Mouse (Mus musculus) adrenal gland, adult 10 weeks (tissue): ENCODE data around the gene Prss3. TPM values are rescaled to one million over a fixed set of nuclear protein-coding genes. Genes with fewer than 3 reads are reported as not detected.

ENCODE experiments used
- polyA plus RNA-seq: library from polyadenylated mRNA; stranded (reverse); fragments of 350-450 nt; fragmentation: Illumina TruSeq; extraction: RNeasy Lipid Tissue Mini Kit (QIAGEN cat#74804); gene quantifications from one replicate; pipeline ENCODE4 v1.2.3, GENCODE M21; 2014; ENCODE audit warnings: low read depth, low replicate concordance

Gene Prss3
- polyA plus RNA-seq = not detected

DNA sequence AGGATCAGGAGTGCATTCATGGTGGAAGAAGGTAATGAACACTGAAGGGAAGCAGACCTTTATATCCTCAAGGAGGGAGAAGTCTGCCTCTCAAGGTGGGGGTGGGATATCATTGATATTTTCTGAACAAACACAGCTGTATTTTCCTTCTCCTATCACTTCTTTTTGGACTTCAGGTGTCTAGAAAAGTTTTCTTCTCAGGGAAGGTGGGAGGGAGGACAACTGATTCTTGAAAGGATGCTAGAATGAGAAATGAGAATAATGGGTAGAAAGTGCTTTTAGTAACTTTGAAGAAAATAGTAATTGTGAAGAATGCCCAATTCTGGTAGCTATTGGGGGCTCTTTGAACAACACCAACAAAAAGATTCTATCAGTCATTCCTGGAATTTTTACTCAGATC, at the start of gene Prss3:
Prss3 (minus strand) TSS at position 101 of the 400 bp plus-strand sequence.

GRCm38 (mm10) chr6:41392056-41392455, 14.6 kb upstream of the Prss3 start, which contains the start of gene Gm5771:
Gm5771 (plus strand) TSS chr6:41392356.

DNA sequence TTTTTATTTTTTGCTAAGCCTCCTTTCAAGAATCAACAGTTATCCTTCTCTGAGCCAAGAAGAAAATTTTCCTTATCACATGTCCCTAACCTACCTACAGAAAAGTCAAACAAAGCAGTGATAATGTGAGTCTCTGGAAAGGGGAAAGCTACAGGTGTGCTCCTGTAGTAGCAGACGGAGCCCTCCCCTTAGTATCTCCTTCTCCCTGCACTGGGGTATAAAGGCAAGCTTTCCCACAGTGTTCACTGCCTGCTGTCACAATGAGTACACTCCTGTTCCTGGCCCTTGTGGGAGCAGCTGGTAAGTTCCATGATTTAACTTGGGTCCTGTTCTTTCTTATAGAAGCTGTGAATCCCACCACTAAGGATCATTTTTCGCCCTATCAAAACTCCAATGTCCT, 23.5 kb downstream of the Prss3 start, which contains the start of gene Try10:
Try10 (plus strand) TSS at position 174 of the 400 bp plus-strand sequence.

Other genes starting within 250 kb of the Prss3 start
- gene Try4, start 75.4 kb downstream of the Prss3 start, polyA plus RNA-seq = not detected
- 0.87 TPM for gene Try5, start 60.8 kb downstream of the Prss3 start, polyA plus RNA-seq
- not detected for gene Try10, start 23.6 kb downstream of the Prss3 start, polyA plus RNA-seq
- gene Gm5771, start 14.7 kb upstream of the Prss3 start, polyA plus RNA-seq = not detected
- gene Gm10334, start 68.5 kb upstream of the Prss3 start, polyA plus RNA-seq = not detected
- not detected for gene Prss1, start 81.3 kb upstream of the Prss3 start, polyA plus RNA-seq
- 1.1 TPM for gene Prss2, start 144.1 kb upstream of the Prss3 start, polyA plus RNA-seq
- 0.23 TPM for gene Ephb6, start 227.8 kb upstream of the Prss3 start, polyA plus RNA-seq